Mouse (Mus musculus): Measurements from ENCODE around the gene Vmn2r28.
"Not testable (repeated sequence)": the region's sequence is repeated elsewhere in the genome, so short reads cannot be mapped to it uniquely, and the experiment has no call there.

Vmn2r28 gene

GRCm38 (mm10) chr7:5493856-5494255 is at the start of gene Vmn2r28:
Gene Vmn2r28 (minus strand): TSS chr7:5493956.
- DNase-seq = not testable (repeated sequence)

DNA sequence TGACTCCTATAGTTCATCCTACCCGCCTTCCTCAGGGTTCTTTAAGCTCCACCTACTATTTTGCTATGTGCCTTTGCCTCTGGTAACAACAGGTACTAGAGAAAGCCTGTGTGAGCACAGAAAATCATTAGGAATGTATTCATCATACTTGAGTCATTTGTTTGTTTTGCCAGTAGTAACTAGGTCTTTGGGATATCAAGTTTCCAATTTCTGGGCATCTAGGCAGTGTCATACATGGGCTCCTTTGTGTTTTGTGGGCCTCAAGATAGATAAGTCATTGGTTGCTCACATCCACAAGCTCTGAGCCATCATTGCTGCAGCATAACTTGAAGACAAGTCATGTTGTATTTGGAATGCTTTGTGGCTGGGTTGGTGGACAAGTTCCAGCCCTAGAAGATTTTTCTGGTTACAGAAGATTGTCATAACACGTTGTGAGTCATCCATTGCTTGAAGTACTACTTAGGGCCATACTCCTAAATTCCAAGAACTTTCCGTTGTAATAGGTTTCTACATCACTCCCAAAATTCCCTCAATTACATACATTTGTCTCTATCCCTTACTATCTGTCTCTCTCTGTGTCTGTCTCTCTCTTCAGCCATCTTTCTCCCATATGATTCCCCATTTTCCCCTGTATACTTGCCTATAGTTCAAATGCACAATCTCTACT is 47.1 kb upstream of the Vmn2r28 start:
- not testable (repeated sequence) for DNase-seq

DNA sequence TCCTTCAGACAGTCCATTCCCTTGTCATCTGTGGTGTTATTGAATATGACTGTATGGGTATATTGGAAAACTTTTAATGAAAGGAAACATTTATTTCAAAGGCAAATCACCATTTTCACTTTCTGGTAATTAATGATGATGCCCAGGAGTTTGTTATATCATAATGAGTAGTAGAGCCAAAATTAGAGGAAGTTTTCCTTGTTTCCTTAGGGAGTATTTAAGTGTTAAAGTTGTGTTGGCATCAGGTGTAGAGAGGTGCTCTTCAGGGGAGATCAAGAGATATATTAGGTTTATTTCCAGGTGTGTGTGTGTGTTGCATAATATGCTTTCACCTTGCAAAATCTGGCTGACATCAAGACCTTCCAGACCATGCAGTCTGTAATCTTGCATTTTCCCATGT is 37.1 kb downstream of the Vmn2r28 start, which contains the start of gene Vmn1r59:
TSS of gene Vmn1r59 (minus strand) at position 101 of the 400 bp plus-strand sequence.
- no peak for DNase-seq

GRCm38 (mm10) chr7:5454011-5454410 is 39.7 kb downstream of the Vmn2r28 start:
- DNase-seq = not testable (repeated sequence)

- DNase-seq = no peak
These were observed 45.1 kb downstream of the Vmn2r28 start for GRCm38 (mm10) chr7:5448627-5449026.

Measured in kidney, postnatal 4 days (tissue).